Mouse (Mus musculus): ENCODE measurements around the gene Nos3. TPM values are rescaled to one million over a fixed set of nuclear protein-coding genes. Genes with fewer than 3 reads are reported as not detected.

Gene Nos3
- total RNA-seq, 2 experiments from 2014 or later = 8.8 to 9.3 TPM

DNA sequence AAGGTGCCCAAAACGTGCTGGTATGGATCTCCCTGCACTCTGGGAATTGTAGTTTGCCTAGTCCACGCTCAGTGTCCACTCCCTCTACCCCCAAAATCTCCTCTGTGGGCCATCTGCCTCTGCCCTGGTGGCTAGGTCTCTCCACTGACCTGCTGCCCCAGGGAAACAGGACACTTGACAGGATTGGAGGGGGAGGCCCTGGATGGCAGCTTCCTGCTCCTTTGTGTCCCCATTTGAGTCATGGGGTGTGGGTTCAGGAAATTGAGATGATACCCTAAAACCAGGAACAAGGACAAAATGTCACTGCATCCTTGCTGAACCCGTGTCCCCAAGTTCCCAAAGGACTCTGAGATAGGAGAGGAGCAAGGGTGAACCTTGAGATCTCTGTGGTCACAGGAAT, 549 bp upstream of the Nos3 start:
- DNase-seq (ENCODE audit: extremely low spot score in 1 of 2, low spot score in 2 of 2) = no peak
- intact Hi-C loops (cut with DNase I) = loop anchor here (5.0 kb wide), 1 partner anchor 197 kb away; no protein-coding TSS in a partner anchor
- H3K4me3 ChIP-seq = no peak overlapping the region
- peak overlapping the region; percentile 24; the same call in 1 of the 2 replicates for H3K27ac ChIP-seq
- no peak for TF ChIP-seq CTCF (IDR thresholded peaks at IDR 0.05)

DNA sequence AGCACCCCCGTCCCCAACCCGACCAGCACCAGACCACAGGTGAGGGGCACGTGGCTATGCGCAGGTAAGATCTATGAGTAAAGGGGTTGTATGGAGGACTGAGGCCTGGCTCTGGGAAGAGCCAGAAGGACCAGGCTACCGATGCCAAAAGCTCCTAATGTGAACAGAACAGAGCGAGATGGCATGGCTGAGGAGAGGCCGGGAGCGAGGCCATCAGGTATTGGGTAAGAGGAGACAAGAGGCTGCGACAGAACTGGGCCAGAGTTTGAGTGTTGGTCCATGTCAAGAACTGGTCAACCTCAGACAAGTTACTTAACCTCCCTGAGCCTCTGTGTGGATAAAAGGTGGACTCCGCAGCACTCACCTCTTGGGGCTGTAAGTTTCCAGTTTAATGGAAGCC, 353 bp downstream of the Nos3 start:
- Histone ChIP-seq H3K4me3 (peak overlapping the region; percentile 34), H3K27ac (peak overlapping the region; percentile 58; the same call in 1 of the 2 replicates)
- no peak for TF ChIP-seq CTCF (IDR thresholded peaks at IDR 0.05)
- intact Hi-C loops (cut with DNase I) = loop anchor here (5.0 kb wide), 1 partner anchor 198 kb away; no protein-coding TSS in a partner anchor
- DNase-seq (ENCODE audit: extremely low spot score in 1 of 2, low spot score in 2 of 2) = no peak

DNA sequence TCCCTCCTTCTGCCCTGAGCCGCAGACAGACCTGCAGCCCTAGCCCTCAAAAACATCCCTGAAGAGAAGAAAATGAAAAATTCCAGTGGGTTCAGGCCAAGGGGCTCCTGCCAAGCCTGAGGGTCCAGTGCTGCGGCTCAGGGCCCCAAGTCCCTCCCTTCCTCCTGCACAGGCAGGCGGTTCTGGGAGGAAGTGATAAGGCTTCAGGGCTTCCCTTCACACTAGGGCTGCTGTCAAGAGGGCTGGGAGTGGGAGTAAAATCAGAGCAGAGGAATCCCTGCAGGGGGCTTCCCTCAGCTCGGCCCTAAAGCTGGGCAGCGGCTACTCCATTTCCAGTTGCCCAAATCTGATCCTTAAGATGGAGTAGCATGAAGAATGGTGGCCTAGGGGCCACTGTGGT, 918 bp downstream of the Nos3 start:
- intact Hi-C loops (cut with DNase I) = no loop called here
- peak overlapping the region; percentile 34; the same call in 1 of the 2 replicates for H3K4me3 ChIP-seq

DNA sequence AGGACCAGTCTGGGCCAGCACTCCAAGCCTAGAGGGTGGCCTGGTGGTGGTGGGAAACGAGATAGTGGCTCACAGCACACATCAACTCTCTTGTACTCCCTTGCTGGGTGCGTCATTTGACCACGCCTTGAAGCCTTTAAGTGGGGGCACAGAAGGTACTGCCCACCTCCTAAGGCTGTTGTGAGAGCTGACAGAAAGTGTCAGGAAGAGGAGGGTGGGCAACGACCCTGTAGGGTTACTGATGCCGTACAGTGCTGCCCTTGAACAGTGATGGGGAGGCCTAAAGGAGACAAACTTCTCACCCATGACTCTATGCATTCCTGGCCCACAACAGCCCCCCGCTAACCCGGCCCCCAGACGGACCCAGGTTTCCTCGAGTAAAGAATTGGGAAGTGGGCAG, 1.8 kb downstream of the Nos3 start:
- no peak overlapping the region for H3K27ac ChIP-seq
- intact Hi-C loops (cut with DNase I) = no loop called here

More for the DNA sequence above, 918 bp downstream of the Nos3 start:
- peak overlapping the region; percentile 58; the same call in 1 of the 2 replicates for H3K27ac ChIP-seq
- no peak for TF ChIP-seq CTCF (IDR thresholded peaks at IDR 0.05)
- DNase-seq (ENCODE audit: extremely low spot score in 1 of 2, low spot score in 2 of 2) = no peak

DNA sequence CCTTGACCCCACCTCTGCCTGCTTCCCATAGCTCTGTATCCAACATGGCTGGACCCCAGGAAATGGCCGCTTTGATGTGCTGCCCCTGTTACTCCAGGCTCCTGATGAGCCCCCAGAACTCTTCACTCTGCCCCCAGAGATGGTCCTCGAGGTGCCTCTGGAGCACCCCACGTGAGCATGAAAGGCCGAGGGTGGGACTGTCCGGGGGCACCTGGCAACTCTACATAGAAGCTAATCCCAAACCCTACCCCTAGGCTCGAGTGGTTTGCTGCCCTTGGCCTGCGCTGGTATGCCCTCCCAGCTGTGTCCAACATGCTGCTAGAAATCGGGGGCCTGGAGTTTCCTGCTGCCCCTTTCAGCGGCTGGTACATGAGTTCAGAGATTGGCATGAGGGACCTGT, 5.2 kb downstream of the Nos3 start:
- H3K4me3 ChIP-seq = no peak overlapping the region
- TF ChIP-seq CTCF (IDR thresholded peaks at IDR 0.05) = no peak
- no peak for DNase-seq (ENCODE audit: extremely low spot score in 1 of 2, low spot score in 2 of 2)
- intact Hi-C loops (cut with DNase I) = no loop called here
- H3K27ac ChIP-seq = no peak overlapping the region

More for the DNA sequence above, 1.8 kb downstream of the Nos3 start:
- no peak overlapping the region for H3K4me3 ChIP-seq
- no peak for TF ChIP-seq CTCF (IDR thresholded peaks at IDR 0.05)
- no peak for DNase-seq (ENCODE audit: extremely low spot score in 1 of 2, low spot score in 2 of 2)

DNA sequence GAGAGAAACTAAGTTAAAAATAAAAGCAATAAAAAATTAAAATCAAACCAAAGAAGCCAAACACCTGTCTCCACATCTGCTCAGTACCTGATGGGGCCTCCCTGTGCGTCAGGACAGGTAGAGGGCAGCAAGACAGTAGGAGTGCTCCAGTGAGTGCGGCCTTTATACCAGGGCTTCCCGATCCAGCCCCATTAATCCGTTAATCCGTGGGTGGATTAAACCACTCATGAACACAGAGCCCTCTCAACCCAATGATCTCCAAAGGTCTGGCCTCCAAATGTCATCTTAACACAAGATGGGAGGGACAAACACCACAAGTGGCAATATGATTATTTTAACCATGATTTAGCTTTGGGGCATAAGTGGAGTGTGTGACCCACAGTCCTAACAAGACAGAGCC, 9.2 kb downstream of the Nos3 start:
- DNase-seq (ENCODE audit: extremely low spot score in 1 of 2, low spot score in 2 of 2) = no peak
- intact Hi-C loops (cut with DNase I) = no loop called here
- Histone ChIP-seq H3K4me3 (no peak overlapping the region), H3K27ac (no peak overlapping the region)
- TF ChIP-seq CTCF (IDR thresholded peaks at IDR 0.05) = no peak

DNA sequence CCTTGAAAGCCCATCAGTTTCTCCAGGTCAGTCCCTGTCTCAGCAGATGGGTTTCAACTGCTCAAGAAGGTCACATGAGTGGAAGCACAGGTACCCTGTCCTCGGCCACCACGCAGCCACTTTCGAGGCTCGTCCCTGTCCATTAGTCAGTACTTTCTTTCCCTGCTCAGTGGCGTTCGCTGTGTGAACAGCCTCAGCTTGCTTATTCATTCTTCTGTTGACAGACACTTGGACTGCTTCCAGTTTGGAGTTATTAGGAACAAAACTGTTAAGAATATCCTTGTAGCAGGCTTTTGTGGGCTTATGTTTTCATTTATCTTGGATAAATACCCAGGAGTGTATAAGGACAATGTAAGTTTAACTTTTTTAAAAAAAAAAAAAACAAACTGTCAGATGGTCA, 9.6 kb downstream of the Nos3 start:
- no peak overlapping the region for H3K27ac ChIP-seq
- H3K4me3 ChIP-seq = no peak overlapping the region
- no peak for TF ChIP-seq CTCF (IDR thresholded peaks at IDR 0.05)
- intact Hi-C loops (cut with DNase I) = no loop called here
- no peak for DNase-seq (ENCODE audit: extremely low spot score in 1 of 2, low spot score in 2 of 2)

DNA sequence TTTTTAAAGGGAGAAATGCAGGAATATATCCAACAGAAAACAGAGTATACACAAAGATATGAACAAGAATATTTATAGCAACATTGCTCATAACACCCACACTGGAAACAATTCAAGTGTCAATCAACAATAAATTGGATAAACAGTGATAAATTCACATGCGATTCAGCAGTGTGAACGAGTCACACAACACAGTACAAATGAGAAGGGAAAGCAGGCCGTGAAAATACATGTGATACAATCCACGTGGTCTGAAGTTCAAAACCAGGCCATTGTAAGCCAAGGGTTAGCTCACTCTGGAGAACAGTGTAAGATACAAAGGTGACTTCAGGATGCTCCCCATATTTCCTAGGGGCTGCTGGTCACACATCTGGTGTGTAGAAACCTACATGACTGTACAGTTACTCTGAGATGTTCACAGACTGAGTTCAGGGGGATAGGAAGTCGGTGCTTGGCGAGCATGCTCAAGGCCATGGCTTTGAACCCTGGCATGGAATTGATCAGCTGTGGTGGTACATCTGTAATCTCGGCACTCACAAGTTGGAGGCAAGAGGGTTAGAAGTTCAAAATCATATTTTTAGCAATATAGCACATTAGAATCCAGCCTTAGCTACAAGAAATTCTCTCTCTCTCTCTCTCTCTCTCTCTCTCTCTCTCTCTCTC, 10.2 kb downstream of the Nos3 start:
- H3K27ac ChIP-seq = no peak overlapping the region
- TF ChIP-seq CTCF (IDR thresholded peaks at IDR 0.05) = no peak
- no peak for DNase-seq (ENCODE audit: extremely low spot score in 1 of 2, low spot score in 2 of 2)
- intact Hi-C loops (cut with DNase I) = no loop called here
- no peak overlapping the region for H3K4me3 ChIP-seq

DNA sequence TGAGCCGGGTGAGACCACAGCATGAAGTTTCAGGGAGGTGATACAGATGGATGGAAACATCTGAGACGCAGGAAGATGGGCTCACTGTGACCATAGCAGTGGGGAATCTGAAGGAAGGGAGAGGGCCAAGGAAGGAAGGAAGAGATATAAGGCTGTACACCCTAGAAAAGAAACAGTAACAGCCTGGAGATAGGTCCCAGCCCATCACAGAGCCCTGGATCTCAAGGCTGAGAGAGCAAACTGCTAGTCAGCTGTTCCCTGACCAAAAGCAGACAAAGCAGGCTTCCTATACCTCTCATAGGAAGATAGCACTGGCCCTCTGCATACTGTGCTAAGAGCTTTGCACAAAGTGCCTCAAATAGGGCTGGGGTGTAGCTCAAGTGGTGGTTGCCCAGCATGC, 14.1 kb downstream of the Nos3 start:
- intact Hi-C loops (cut with DNase I) = no loop called here
- TF ChIP-seq CTCF (IDR thresholded peaks at IDR 0.05) = no peak
- Histone ChIP-seq H3K27ac (no peak overlapping the region), H3K4me3 (no peak overlapping the region)
- DNase-seq (ENCODE audit: extremely low spot score in 1 of 2, low spot score in 2 of 2) = no peak

DNA sequence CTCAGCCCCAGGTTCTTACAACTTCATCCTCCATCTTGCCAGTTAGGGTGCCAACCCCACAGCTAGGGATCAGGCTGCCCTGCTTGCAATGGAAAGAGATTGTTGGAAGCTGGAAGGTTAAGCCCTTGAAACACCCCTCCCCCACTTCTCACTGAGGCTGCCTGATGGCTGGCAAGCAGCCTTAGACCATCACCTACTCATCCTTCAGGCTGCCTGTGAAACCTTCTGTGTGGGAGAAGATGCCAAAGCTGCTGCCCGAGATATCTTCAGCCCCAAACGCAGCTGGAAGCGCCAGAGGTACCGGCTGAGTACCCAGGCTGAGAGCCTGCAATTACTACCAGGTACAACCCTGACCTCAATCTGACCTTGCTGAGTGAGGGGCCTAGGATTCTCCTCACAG, 14.9 kb downstream of the Nos3 start:
- TF ChIP-seq CTCF (IDR thresholded peaks at IDR 0.05) = no peak
- Histone ChIP-seq H3K27ac (no peak overlapping the region), H3K4me3 (no peak overlapping the region)
- peak in 1 of 2 experiments; percentile 28 for DNase-seq (ENCODE audit: extremely low spot score in 1 of 2, low spot score in 2 of 2)
- intact Hi-C loops (cut with DNase I) = no loop called here

DNA sequence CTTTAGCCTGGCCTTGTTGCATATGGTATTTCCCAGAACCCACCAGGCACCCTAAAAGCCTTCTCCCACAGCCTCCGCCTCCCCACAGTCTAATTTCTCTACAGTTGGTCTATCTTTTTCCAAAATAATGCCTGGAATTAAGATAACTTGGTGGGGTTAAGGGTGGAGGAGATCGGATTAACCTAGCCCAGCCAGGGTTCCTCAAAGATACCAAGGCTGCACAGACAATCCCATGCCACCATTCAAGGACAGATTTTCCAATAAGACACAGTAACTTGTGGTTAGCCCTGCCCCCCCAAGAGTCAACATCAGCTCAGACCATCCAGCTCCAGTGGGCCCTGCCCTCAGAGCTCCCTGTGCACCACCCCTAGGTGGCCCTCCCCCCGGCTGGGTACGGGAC, 15.9 kb downstream of the Nos3 start:
- no peak overlapping the region for H3K27ac ChIP-seq
- no peak for TF ChIP-seq CTCF (IDR thresholded peaks at IDR 0.05)
- no peak overlapping the region for H3K4me3 ChIP-seq
- no peak for DNase-seq (ENCODE audit: extremely low spot score in 1 of 2, low spot score in 2 of 2)
- intact Hi-C loops (cut with DNase I) = no loop called here

DNA sequence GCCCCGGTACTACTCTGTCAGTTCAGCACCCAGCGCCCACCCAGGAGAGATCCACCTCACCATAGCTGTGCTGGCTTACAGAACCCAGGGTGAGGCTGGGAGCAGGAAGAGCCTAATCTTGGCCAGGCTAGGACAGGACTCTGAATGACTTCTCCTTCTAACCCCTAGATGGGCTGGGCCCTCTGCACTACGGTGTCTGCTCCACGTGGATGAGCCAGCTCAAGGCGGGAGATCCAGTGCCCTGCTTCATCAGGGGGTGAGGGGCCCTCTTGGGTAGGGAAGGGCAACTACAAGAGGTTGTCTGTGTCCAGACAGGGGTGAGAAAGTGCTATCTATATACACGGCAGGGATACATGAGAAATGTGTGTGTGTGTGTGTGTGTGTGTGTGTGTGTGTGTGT, 16.9 kb downstream of the Nos3 start:
- no peak overlapping the region for H3K4me3 ChIP-seq
- no peak for DNase-seq (ENCODE audit: extremely low spot score in 1 of 2, low spot score in 2 of 2)
- intact Hi-C loops (cut with DNase I) = no loop called here
- TF ChIP-seq CTCF (IDR thresholded peaks at IDR 0.05) = no peak
- H3K27ac ChIP-seq = no peak overlapping the region

DNA sequence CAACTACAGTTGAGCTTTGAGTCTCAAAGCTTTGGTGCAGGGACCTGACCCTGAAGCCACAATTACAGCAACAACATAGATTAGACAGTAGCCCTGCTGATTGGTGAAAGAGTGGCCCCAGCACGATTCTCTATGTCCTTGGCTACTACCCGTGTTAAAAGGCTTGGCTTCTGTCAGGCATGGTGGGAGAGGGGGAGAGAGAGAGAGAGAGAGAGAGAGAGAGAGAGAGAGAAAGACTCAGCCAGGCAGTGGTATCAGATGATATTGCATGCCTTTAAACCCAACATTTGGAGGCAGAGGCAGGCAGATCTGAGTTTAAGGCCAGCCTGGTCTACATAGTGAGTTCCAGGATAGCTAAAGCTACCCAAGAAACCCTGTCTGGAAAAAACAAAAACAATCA, 17.4 kb downstream of the Nos3 start:
- no peak for TF ChIP-seq CTCF (IDR thresholded peaks at IDR 0.05)
- Histone ChIP-seq H3K4me3 (no peak overlapping the region), H3K27ac (no peak overlapping the region)
- intact Hi-C loops (cut with DNase I) = no loop called here
- no peak for DNase-seq (ENCODE audit: extremely low spot score in 1 of 2, low spot score in 2 of 2)

All from left cerebral cortex, adult 2 months (tissue).